Mouse (Mus musculus) neural tube, embryonic 12.5 days (tissue): ENCODE data around the gene Cttnbp2nl. TPM values are rescaled to one million over a fixed set of nuclear protein-coding genes. Genes with fewer than 3 reads are reported as not detected.

ENCODE experiments used
- ATAC-seq: fragments of 200-750 bp; cut with Nextera tagmentation; 2 replicates; pipeline ENCODE4 v1.8.0; 2017; ENCODE audit warnings: low read depth, mild to moderate bottlenecking, moderate TSS enrichment, moderate library complexity; ENCODE audit not compliant: low FRiP score
- H3K27ac ChIP-seq: fragments of 300-500 bp; sonication (generic); 2 replicates; pipeline ENCODE4 v1.5.1; 2016
- H3K27me3 ChIP-seq: fragments of 300-500 bp; sonication (generic); replicated peaks from 2 replicates; pipeline ENCODE4 v1.6.1; 2016; ENCODE audit warnings: mild to moderate bottlenecking
- H3K36me3 ChIP-seq: fragments of 300-500 bp; sonication (generic); 2 replicates; pipeline ENCODE4 v1.6.1; 2016; ENCODE audit warnings: mild to moderate bottlenecking
- H3K4me1 ChIP-seq: fragments of 300-500 bp; sonication (generic); 2 replicates; pipeline ENCODE4 v1.6.1; 2016
- H3K4me2 ChIP-seq: fragments of 300-500 bp; sonication (generic); replicated peaks from 2 replicates; pipeline ENCODE4 v1.6.1; 2016; ENCODE audit warnings: mild to moderate bottlenecking
- H3K4me3 ChIP-seq: fragments of 300-500 bp; sonication (generic); 2 replicates; pipeline ENCODE4 v1.5.1; 2016
- H3K9ac ChIP-seq: fragments of 300-500 bp; sonication (generic); 2 replicates; pipeline ENCODE4 v1.6.1; 2016; ENCODE audit warnings: mild to moderate bottlenecking
- H3K9me3 ChIP-seq: fragments of 300-500 bp; sonication (generic); 2 replicates; pipeline ENCODE4 v1.6.1; 2016; ENCODE audit warnings: mild to moderate bottlenecking
- WGBS: fragments of 180-500 bp; shearing (Covaris S2); methylation state at CpG from one replicate; pipeline ENCODE4 v1.1.7; 2016; 5-methylcytosine and 5-hydroxymethylcytosine counted together
- polyA plus RNA-seq: library from polyadenylated mRNA; unstranded; fragments of >200 nt; fragmentation: Nextera tagmentation; extraction: Ambion mirVana; gene quantifications from 2 replicates; pipeline ENCODE4 v1.2.1, GENCODE M21; 2016

The Cttnbp2nl gene
- polyA plus RNA-seq, 1 experiment from 2014 or later, result 61.5 TPM

DNA sequence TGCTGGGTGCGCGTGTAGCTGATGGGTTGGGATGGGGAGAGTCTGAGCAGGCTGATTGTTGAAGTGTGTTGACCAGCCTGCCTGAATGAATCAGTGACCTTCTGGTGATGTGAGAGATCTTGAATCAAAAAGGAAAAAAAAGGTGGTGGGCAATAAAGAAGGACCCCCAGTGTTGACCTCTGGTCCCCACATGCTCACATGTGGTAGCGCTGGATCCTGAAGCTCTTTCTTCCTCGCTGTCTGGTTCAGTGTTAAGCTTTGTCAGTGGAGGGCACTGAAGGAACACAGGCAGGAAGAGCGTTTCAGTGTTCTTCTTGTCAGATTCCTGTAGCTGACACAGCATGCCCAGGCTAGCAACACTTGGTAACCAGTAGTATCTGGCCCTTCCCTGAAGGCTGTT lies 22.9 kb upstream of the Cttnbp2nl start:
- Histone ChIP-seq H3K9ac (no peak overlapping the region), H3K27me3 (no peaks in the 10 kb centered on the region), H3K36me3 (no peaks in the 10 kb centered on the region), H3K4me2 (no peak overlapping the region), H3K4me1 (no peaks in the 10 kb centered on the region), H3K27ac (no peak overlapping the region), H3K9me3 (no peaks in the 10 kb centered on the region), H3K4me3 (no peak overlapping the region)
- ATAC-seq, result no peak
- WGBS, result 91% methylated on average over 5 of the region's 5 CpGs

GRCm38 (mm10) chr3:105072536-105072935 lies 19.6 kb upstream of the Cttnbp2nl start:
- no peak overlapping the region for H3K27ac ChIP-seq
- no peak for ATAC-seq
- 91% methylated on average over 10 of the region's 10 CpGs for WGBS

DNA sequence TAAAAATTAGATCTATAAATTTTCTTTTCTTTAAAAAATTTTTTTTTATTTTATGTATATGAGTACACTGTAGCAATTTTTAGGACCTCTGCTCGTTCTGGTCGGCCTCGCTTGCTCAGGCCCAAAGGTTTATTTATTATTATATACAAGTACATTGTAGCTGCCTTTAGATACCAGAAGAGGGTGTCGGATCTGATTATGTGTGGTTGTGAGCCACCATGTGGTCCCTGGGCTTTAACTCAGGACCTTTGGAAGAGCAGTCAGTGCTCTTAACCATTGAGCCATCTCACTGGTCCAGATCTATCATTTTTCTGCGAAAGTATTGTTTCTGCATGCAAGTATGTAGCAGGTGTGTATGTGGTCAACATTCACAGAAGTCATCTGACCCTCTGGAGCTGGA lies 18.3 kb upstream of the Cttnbp2nl start:
- Histone ChIP-seq H3K4me1 (no peaks in the 10 kb centered on the region), H3K4me3 (no peak overlapping the region), H3K4me2 (no peak overlapping the region), H3K9ac (no peak overlapping the region), H3K9me3 (no peaks in the 10 kb centered on the region), H3K27ac (no peak overlapping the region), H3K27me3 (no peaks in the 10 kb centered on the region), H3K36me3 (no peaks in the 10 kb centered on the region)
- 91% methylated on average over 5 of the region's 5 CpGs for WGBS
- no peak for ATAC-seq

More at GRCm38 (mm10) chr3:105072536-105072935, 19.6 kb upstream of the Cttnbp2nl start:
- no peak overlapping the region for H3K4me3 ChIP-seq
- no peak overlapping the region for H3K9ac ChIP-seq
- no peak overlapping the region for H3K4me2 ChIP-seq
- no peaks in the 10 kb centered on the region for H3K9me3 ChIP-seq
- no peaks in the 10 kb centered on the region for H3K27me3 ChIP-seq
- H3K4me1 ChIP-seq, result no peaks in the 10 kb centered on the region
- no peaks in the 10 kb centered on the region for H3K36me3 ChIP-seq

- H3K4me3 ChIP-seq, result no peak overlapping the region
- no peaks in the 10 kb centered on the region for H3K4me1 ChIP-seq
- H3K27me3 ChIP-seq, result no peaks in the 10 kb centered on the region
- no peaks in the 10 kb centered on the region for H3K36me3 ChIP-seq
- WGBS, result 81% methylated on average over 8 of the region's 8 CpGs
- no peak overlapping the region for H3K27ac ChIP-seq
- H3K4me2 ChIP-seq, result no peak overlapping the region
- no peaks in the 10 kb centered on the region for H3K9me3 ChIP-seq
- H3K9ac ChIP-seq, result no peak overlapping the region
- ATAC-seq, result no peak
Measured at GRCm38 (mm10) chr3:105070553-105070952, 17.6 kb upstream of the Cttnbp2nl start.

DNA sequence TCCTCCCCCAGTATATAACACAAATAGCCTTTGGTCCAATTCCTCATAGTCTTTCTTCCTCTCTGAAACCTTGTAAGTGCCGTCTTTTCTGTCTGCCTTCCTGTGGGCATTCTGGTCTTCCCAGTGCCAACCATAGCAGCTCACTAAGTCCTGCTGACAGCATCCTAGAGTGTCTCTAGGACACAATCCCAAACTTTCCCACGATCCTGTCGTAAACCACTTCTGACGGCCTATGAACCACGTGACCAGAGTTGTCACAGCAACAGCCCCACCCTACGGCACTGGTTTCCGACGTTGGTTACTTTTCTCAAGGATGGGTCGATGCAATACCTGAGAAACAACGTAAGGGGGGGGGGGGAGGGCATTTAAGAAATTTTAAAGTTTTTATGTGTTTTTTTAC lies 13.6 kb upstream of the Cttnbp2nl start, which contains the start of gene 4930564D02Rik:
Gene 4930564D02Rik (plus strand): TSS at position 301 of the 400 bp plus-strand sequence.
- Histone ChIP-seq H3K4me1 (no peaks in the 10 kb centered on the region), H3K27me3 (no peaks in the 10 kb centered on the region), H3K27ac (no peak within 1 kb of the TSS), H3K9ac (no peak within 1 kb of the TSS), H3K4me3 (no peak within 1 kb of the TSS), H3K4me2 (no peak within 1 kb of the TSS), H3K36me3 (no peaks in the 10 kb centered on the region), H3K9me3 (no peaks in the 10 kb centered on the region)
- 84% methylated on average over 10 of the region's 10 CpGs for WGBS
- no peak for ATAC-seq

DNA sequence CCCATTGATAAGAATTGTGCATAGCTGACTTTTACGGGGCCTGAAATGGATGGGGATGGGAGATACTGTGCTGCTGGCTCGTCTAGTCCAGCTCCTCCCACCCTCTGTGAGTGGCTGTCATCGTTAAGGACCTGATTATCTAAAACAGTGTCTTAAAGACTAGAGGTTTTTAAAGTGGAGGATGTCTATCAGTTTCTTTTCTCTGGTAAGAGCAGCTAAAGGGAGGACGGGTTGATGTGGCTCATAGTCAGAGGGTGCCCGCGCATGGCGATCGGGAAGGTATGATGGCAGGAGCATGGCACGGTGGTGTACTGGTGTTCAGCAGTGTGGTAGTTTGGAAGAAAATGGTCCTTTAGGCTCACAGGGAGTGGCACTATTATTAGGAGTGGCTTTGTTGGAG lies 9.7 kb upstream of the Cttnbp2nl start:
- Histone ChIP-seq H3K27me3 (no peaks in the 10 kb centered on the region), H3K4me2 (no peak overlapping the region)
- WGBS, result 80% methylated on average over 9 of the region's 9 CpGs

GRCm38 (mm10) chr3:105061991-105062390 lies 9.0 kb upstream of the Cttnbp2nl start:
- no peak overlapping the region for H3K27ac ChIP-seq
- no peaks in the 10 kb centered on the region for H3K9me3 ChIP-seq
- ATAC-seq, result no peak
- H3K4me1 ChIP-seq, result no peaks in the 10 kb centered on the region
- H3K27me3 ChIP-seq, result no peaks in the 10 kb centered on the region
- no peak overlapping the region for H3K4me3 ChIP-seq
- no peaks in the 10 kb centered on the region for H3K36me3 ChIP-seq
- no peak overlapping the region for H3K4me2 ChIP-seq
- H3K9ac ChIP-seq, result no peak overlapping the region
- WGBS, result 75% methylated on average over 1 of the region's 1 CpGs

More for the DNA sequence above, 9.7 kb upstream of the Cttnbp2nl start:
- no peaks in the 10 kb centered on the region for H3K9me3 ChIP-seq
- ATAC-seq, result no peak
- H3K4me1 ChIP-seq, result no peaks in the 10 kb centered on the region
- no peaks in the 10 kb centered on the region for H3K36me3 ChIP-seq
- H3K27ac ChIP-seq, result no peak overlapping the region
- H3K9ac ChIP-seq, result no peak overlapping the region
- H3K4me3 ChIP-seq, result no peak overlapping the region

GRCm38 (mm10) chr3:105061496-105061895 lies 8.6 kb upstream of the Cttnbp2nl start:
- H3K4me1 ChIP-seq, result no peaks in the 10 kb centered on the region
- H3K9me3 ChIP-seq, result no peaks in the 10 kb centered on the region
- no peaks in the 10 kb centered on the region for H3K36me3 ChIP-seq
- H3K4me2 ChIP-seq, result no peak overlapping the region
- WGBS, result 78% methylated on average over 3 of the region's 3 CpGs
- H3K27ac ChIP-seq, result no peak overlapping the region
- H3K27me3 ChIP-seq, result no peaks in the 10 kb centered on the region
- no peak overlapping the region for H3K9ac ChIP-seq
- H3K4me3 ChIP-seq, result no peak overlapping the region
- no peak for ATAC-seq

DNA sequence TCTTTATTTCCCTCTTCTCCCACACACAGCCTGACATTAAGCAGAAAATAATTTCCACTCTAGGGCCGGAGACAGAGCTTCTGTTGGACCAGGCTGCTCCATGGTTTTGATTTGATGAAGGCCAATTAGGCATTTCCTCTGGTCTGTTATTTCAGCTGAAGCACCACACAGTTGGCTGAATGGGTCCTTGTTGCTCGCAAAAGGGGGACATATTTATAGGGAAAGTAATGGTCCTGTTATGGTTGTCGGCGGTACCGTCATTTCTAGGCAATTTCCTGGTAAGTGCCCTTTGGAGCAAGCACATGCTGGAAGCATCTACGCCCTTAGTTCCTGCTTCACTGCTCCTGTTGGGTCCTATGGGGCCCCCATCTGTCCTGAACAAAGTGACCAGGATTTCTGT lies 8.0 kb upstream of the Cttnbp2nl start:
- H3K36me3 ChIP-seq, result no peaks in the 10 kb centered on the region
- H3K27me3 ChIP-seq, result no peaks in the 10 kb centered on the region
- no peaks in the 10 kb centered on the region for H3K4me1 ChIP-seq
- ATAC-seq, result no peak
- no peaks in the 10 kb centered on the region for H3K9me3 ChIP-seq
- H3K9ac ChIP-seq, result no peak overlapping the region
- H3K4me3 ChIP-seq, result no peak overlapping the region
- H3K4me2 ChIP-seq, result no peak overlapping the region
- WGBS, result 63% methylated on average over 6 of the region's 6 CpGs
- H3K27ac ChIP-seq, result no peak overlapping the region

DNA sequence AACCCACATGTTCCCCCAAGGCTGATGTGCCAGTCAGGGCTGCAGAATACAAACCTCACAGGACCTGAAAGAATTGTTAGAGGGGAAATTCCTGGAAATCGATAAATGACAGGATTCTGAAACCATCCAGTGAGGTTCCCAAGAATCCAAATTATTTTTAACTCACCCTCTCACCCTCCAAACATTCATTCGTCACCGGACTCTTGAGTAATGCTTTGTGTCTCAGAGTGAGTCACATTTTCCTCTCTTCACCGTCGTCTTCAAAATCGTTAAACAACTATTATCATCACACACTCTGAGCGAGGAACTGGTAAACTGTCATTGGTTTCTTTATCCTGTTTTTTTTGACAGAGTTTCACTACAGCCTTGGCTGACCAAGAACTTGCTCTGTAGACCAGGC lies 7.0 kb upstream of the Cttnbp2nl start:
- H3K27ac ChIP-seq, result no peak overlapping the region

DNA sequence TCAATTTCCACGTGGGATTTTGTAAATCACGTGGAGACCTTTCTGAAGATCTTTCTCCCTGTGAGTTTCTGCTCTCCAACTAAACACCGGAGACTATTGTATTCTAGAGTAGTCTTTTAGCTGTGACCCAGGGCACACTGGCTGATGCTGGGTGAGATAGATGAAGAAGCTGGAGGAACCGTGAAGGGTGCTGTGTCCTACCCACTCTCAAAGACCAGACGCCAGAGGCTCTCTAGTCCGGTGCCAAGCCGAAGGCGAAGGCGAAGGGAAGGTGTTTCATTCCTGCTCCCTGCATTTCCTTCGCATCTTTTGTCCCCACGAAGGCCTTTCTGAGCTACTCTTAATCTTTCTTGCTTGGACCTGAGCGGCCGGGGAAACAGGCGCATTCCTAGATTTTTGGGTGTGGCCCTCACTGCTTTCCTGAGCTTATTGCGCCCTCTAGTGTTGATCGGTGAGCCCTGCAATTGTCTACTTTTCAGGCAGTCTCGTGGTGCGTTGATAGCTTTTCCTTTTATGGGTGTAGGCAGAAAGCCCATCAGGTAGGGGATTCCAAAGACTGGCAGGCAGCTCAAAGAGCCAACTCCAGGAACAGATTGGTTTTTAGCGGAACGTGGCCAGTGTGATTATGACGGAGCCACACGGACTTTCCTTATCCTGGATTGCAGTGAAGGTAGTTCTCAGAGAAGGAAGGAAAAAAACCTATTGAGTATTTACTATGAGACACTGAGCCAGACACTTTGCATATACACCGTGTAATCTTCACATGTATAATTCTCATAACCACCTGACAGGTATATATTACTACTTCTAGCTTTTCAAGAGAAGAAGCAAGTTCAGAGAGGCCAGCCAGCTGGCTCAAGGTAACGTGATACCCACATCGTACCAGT lies 5.9 kb upstream of the Cttnbp2nl start:
- Histone ChIP-seq H3K9ac (peak overlapping the region; percentile 7; the same call in 1 of the 2 replicates), H3K9me3 (no peaks in the 10 kb centered on the region), H3K27ac (no peak overlapping the region), H3K4me1 (no peaks in the 10 kb centered on the region), H3K36me3 (no peaks in the 10 kb centered on the region), H3K4me3 (peak overlapping the region; percentile 12; the same call in 1 of the 2 replicates), H3K4me2 (peak overlapping the region; percentile 58), H3K27me3 (no peaks in the 10 kb centered on the region)
- WGBS, result 16% methylated on average over 25 of the region's 25 CpGs
- peak; percentile 42 for ATAC-seq

More for the DNA sequence above, 7.0 kb upstream of the Cttnbp2nl start:
- no peak overlapping the region for H3K9ac ChIP-seq
- no peaks in the 10 kb centered on the region for H3K9me3 ChIP-seq
- no peak overlapping the region for H3K4me2 ChIP-seq
- ATAC-seq, result no peak
- no peak overlapping the region for H3K4me3 ChIP-seq
- H3K36me3 ChIP-seq, result no peaks in the 10 kb centered on the region
- no peaks in the 10 kb centered on the region for H3K27me3 ChIP-seq
- 79% methylated on average over 7 of the region's 7 CpGs for WGBS
- no peaks in the 10 kb centered on the region for H3K4me1 ChIP-seq

DNA sequence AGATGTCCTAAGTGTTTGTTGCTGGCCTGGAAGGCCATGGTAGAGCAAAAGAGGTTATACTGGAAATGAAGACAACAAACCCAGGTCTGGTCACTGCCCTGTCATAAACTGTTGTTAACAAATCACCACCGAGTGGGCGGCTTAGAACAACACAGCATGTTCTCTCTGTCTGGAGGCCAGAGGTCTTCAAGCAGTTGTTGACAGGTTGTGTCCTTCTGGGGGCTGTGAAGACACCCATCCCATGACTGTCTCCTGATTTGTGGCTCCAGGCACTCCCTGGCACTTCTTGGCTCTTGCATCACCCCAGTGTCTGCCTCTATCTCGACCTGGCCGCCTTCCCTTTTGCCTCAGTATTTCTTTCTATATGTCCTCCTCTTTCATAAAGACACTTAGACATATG lies 2.7 kb upstream of the Cttnbp2nl start:
- Histone ChIP-seq H3K27me3 (no peaks in the 10 kb centered on the region), H3K4me2 (no peak overlapping the region), H3K9ac (no peak overlapping the region), H3K4me3 (no peak overlapping the region), H3K27ac (no peak overlapping the region), H3K4me1 (peaks cover 17% of the 10 kb centered on the region), H3K9me3 (no peaks in the 10 kb centered on the region), H3K36me3 (no peaks in the 10 kb centered on the region)
- no peak for ATAC-seq
- WGBS, result 82% methylated on average over 4 of the region's 4 CpGs

GRCm38 (mm10) chr3:105054952-105055351 lies 2.0 kb upstream of the Cttnbp2nl start:
- no peak for ATAC-seq
- no peak overlapping the region for H3K4me3 ChIP-seq
- 71% methylated on average over 7 of the region's 7 CpGs for WGBS

More at GRCm38 (mm10) chr3:105054952-105055351, 2.0 kb upstream of the Cttnbp2nl start:
- Histone ChIP-seq H3K27me3 (no peaks in the 10 kb centered on the region), H3K4me2 (no peak overlapping the region), H3K9me3 (no peaks in the 10 kb centered on the region), H3K9ac (no peak overlapping the region), H3K4me1 (peaks cover 21% of the 10 kb centered on the region), H3K36me3 (no peaks in the 10 kb centered on the region), H3K27ac (no peak overlapping the region)
